Mouse (Mus musculus) stomach, postnatal 0 days (tissue): Measurements from ENCODE around the gene Ptprc.

Experiments
- CTCF ChIP-seq: IDR thresholded peaks from 2 replicates; pipeline ENCODE4 v1.5.1; 2016; ENCODE audit warnings: antibody characterized with exemption, low read depth, mild to moderate bottlenecking, moderate library complexity
- EP300 ChIP-seq: optimal IDR thresholded peaks from 2 replicates; pipeline ENCODE3; 2016; ENCODE audit warnings: antibody characterized with exemption

DNA sequence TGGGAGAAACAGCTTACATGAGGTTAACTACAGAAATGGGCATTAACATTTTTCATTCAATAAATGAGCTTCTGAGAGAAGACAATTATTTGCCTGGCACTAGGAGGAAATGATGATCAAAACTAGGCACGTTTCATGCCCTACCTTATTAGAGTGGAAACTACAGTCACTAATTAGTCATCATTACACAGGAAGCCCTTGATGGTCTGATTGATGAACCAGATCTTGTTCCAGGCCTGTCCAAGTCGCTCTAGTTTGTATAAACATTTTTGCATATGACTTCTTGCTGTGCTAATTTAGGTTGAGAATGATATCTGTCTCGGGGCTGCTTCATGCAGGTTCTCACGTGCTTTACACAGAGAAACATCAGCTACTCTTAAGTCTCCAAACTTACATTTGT lies 10.4 kb upstream of the Ptprc start:
- no peak for TF ChIP-seq CTCF
- no peak for TF ChIP-seq EP300
